Mouse (Mus musculus) embryo, embryonic 11 days (tissue): ENCODE measurements around the gene Cux1.
"Not testable (repeated sequence)": the region's sequence is repeated elsewhere in the genome, so short reads cannot be mapped to it uniquely, and the experiment has no call there.

ENCODE experiments used
- DNase-seq: peaks from one replicate; pipeline ENCODE4 v3.0.0-alpha.2; 2015

Cux1 gene

DNA sequence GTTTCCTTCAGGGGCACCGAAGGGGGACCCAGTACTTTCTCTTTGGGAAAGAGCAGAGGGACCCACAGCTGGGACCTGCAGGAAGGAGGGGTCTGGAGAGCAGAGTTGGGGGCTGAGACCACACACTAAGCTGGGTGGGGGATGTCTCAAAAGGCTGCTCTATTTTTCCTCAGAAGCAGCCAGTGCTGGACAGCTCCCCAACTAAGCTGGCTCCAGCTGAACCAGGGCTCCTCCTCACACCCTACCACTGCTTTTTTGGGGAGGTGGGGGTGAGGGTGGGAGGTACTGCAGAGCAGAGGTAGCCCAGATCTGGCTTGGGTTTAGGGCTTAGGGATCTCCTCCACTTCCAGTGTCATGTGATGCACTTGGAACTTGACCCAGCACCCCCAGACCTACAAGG is 326.9 kb downstream of the Cux1 start:
- peak; percentile 37 for DNase-seq

GRCm38 (mm10) chr5:136237607-136238006 is 329.7 kb downstream of the Cux1 start:
- DNase-seq, result peak; percentile 55

DNA sequence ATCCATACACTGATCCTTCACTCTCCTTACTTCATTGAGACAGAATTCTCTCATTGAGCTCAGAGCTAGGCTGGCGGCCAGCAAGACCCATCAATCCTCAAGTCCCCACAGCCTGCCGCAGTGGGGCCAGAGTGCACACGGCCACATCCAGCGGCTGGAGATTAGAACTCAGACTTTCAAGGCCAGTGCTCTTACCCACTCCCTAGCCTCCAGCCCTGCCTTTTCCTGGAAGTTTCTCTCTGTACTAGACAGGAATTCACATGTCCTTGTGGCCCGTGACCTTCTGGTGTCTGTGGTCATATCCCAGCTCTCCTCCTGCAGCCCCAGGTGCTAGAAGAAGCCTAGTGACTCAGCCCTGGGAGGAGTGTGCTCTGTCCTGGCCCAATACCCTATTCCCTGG is 330.7 kb downstream of the Cux1 start:
- DNase-seq, result no peak

GRCm38 (mm10) chr5:136230348-136231035 is 336.8 kb downstream of the Cux1 start:
- DNase-seq, result peak; percentile 56

DNA sequence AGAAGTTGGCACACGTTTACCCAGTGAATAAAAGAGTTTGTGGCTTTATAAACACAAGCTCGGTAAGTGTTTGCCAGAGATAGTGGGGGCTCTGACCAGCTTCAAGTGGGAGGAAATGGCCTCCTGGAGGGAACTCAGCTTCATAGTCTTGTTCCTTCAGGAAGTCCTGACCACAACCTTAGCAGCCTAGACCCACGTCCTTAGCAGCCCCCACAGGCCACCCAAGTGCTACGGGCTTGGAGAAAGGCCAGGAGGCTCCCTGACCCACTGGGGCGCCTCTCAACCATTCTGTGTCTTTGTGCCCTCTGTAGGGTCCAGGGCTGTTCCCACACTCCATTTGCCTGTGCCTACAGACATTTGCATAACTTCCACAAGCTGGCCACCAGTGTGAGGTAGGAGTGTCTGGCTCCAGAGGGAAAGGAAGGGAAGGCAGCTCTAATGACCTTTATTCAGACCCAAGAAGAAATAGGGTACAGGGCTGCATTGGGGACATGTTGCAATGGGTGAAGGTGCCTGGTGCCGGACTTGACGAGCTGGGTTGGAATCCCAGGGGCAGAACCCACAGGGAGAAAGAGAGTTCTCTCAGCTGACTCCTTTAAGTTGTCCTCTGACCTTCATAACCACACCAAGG is 340.9 kb downstream of the Cux1 start:
- DNase-seq, result no peak

GRCm38 (mm10) chr5:136218585-136218984 is 348.7 kb downstream of the Cux1 start:
- no peak for DNase-seq

DNA sequence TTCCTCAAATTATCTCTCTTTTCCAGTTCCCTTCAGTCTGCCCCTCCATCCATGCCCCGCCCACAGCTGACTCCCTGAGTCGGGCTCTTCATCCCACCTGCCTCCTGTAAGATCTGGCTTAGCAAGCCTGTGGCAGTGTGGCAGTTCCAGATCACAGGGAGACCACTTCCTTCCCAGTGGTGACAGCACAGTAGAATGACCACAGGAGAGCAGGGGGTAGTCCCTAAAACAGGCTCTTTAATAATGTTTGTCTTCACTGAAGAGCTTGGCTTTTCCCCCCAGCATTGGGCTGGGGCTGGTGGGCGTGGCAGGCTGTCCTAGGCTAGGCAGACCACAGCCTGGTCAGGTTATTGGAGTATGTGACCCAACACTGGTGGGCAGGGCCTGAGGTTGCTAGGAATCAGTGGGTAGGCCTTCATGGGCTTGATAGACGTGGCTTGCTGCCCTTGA is 349.3 kb downstream of the Cux1 start:
- DNase-seq, result no peak

DNA sequence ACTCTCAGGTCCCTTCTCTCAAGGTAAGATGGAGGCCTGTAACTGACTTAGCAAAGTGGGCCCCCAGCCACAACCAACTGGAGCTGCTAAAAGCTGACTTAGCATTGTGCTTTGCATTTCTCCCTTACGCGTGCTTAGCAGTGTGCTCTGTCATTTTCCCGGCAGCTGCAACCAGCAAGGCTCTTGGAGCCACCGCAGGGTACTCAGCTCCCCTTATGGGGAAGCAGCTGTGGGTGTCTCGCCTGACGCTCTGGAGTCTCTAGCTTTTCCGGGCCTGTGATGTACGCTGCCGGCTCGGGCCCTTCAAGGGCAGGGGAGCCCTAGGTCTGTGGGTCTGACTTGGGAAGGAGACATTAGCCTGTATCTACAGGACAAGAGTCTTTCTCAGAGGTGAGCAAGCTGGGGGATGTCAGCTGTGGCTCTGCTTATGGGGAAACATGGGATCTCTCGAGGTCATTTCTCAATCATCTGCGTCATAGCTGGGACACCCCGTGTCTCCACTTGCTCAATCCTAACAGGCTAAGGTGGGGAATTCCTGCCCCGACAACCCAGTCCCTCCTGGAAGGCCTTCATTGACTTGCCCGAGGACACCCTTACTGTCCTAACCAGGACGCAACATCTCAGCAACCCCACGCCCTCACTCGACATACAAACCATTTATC is 350.2 kb downstream of the Cux1 start:
- no peak for DNase-seq

GRCm38 (mm10) chr5:136215958-136216357 is 351.3 kb downstream of the Cux1 start:
- no peak for DNase-seq

DNA sequence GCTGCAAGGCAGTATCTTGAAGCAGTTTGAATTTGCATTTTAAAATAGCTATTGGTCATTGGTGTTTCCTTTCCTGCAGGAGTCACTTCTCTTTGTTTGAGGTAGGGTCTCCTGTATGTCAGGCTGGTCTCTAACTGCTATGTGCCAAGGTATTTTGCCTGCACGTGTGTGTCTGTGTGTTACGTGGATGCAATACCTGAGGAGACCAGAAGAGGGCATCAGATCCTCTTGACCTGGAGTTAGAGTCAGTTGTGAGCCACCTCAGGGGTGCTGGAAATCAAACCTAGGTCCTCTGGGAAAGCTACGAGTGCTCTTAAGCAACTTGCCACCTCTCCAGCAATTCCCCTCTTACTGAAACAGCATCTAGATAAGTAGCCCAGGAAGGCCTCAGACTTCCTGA is 352.1 kb downstream of the Cux1 start:
- no peak for DNase-seq

DNA sequence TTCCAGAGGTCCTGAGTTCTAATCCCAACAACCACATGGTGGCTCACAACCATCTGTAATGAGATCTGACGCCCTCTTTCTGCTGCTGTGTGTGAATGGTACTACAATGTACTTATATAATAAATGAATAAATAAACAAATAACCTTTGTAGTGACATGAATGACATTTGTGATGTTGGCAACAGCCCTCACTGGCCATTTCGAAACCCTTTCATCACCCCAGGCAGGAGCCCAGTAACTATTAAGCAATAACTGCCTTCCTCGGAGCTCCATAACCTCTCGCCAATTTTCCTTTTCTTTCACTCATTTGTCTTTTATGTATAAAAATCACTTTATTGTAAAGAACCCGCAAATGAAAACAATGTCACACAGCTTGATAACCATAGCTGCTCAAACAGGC is 353.6 kb downstream of the Cux1 start:
- DNase-seq, result no peak

- no peak for DNase-seq
Measured at GRCm38 (mm10) chr5:136212716-136213115, 354.6 kb downstream of the Cux1 start.

- DNase-seq, result not testable (repeated sequence)
Measured at GRCm38 (mm10) chr5:136211341-136212102, 355.8 kb downstream of the Cux1 start.

- no peak for DNase-seq
Measured at GRCm38 (mm10) chr5:136210549-136210948, 356.7 kb downstream of the Cux1 start.

- peak; percentile 89 for DNase-seq
Measured at GRCm38 (mm10) chr5:136201832-136202231, 365.5 kb downstream of the Cux1 start.

- DNase-seq, result peak; percentile 35
Measured at GRCm38 (mm10) chr5:136199526-136199925, 367.8 kb downstream of the Cux1 start.

DNA sequence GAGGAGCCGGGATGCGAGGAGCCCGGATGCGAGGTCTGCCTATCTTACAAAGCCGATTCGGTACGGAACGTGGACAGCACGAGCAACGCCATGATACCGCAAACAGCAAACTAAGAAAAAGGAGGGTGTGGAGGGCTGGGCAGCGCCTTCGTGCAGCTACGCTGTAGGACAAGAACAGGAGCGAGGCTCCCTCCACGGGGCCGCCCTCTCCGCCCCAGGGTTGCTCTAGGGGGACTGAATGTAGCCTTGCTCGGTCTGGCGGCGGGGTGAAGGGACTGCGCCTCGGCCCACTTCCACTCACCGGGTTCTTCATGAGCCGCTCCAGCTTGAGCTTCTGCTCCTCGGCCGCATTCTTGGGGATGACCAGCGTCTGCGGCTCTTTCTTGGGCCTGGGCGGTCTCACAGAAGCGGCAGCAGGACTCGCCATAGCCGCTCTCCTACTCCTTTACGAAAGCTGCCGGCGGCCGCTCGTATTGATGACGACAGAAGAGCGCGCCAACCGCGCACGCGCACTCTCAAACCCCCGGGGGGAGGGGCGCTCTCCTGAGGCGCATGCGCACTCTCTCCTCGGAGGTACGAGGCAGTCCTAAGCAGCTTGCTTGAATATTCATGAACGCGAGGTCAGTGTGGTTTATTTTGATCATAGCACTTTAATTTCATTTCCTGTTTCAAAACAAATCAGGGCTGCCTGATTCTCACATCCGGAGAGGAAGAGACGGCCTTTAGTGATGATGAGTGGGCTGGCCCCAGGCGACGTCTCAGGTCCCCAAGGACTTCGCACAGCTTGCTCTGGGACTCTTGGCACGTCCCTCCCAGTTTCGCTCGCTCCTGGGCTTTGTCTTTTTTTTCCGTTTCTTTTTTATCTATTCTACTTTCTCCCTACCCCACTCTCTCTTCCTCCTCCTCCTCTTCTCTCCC is 368.6 kb downstream of the Cux1 start, which contains the start of gene Prkrip1:
Gene Prkrip1, minus strand, starts transcription at position 490 of the 918 bp plus-strand sequence.
- DNase-seq, result peak; percentile 95
